Mouse (Mus musculus) liver, adult 2 months (tissue): ENCODE results near the gene LTO1.

ENCODE experiments used
- CTCF ChIP-seq: fragments of 200-500 bp; IDR thresholded peaks from 2 replicates; pipeline ENCODE4 v1.5.1; 2011; ENCODE audit warnings: low read depth, low read length, control low read depth
- POLR2A ChIP-seq: fragments of 200-500 bp; IDR thresholded peaks from 2 replicates; pipeline ENCODE4 v1.6.1; 2011; ENCODE audit warnings: low read length, control low read depth; ENCODE audit not compliant: insufficient read depth; ENCODE audit errors: extremely low read depth

- TF ChIP-seq CTCF (no peak), POLR2A (no peak)
Measured at GRCm38 (mm10) chr7:144979814-144980213, 64.9 kb downstream of the LTO1 start.
